Comparison of ENCODE assay signal across 8 mouse cellular contexts in the genomic region with DNA sequence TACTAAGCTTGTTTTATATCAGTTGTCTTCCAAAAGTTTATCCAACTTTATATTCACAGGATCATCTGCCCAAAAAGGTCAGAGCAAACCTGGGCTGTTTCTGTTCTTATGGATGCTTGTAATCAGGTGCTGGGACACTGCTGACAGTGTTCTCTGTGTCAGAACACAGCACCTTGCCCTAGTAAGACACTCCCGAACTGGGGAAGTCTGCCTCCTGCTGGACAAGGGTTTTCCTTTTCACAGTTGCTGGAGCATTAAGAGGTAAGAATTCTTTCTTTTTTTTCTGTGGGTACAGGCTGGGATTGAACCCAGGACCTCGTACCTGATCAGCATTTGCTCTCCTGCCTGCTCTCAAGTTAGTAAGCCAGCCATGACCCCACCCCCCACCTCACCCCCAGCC.
A peak's percentile ranks its signal among the peaks of the same experiment; 100 is the strongest.
DNase-seq lines count a peak whose midpoint lies in the region; ATAC-seq and TF ChIP-seq lines count a peak whose summit lies in the region.

No protein-coding gene starts in this region.

- H3K36me3 ChIP-seq in kidney, adult 2 months (ENCODE audit: control insufficient read depth, insufficient read depth, low read length), result no peaks in the 10 kb centered on the region
- peaks cover 22 to 41% of the 10 kb centered on the region in 2 experiments for H3K36me3 ChIP-seq in MEL (ENCODE audit: control insufficient read depth in 1 of 2, insufficient read depth in 2 of 2, low read length in 2 of 2)
- H3K36me3 ChIP-seq in midbrain, embryonic 10.5 days, result peaks cover 11% of the 10 kb centered on the region

- no peaks in the 10 kb centered on the region for H3K9me3 ChIP-seq in MEL (replicated peaks; ENCODE audit: insufficient read depth, low read length)
- H3K9me3 ChIP-seq in midbrain, embryonic 10.5 days (replicated peaks), result no peaks in the 10 kb centered on the region

- TF ChIP-seq POLR2A in kidney, adult 2 months (IDR thresholded peaks at IDR 0.05; ENCODE audit: low read depth, low read length), result no peak
- no peak for TF ChIP-seq POLR2A in MEL (IDR thresholded peaks at IDR 0.05; ENCODE audit: control insufficient read depth in 1 of 2, insufficient read depth in 1 of 2, low read depth in 1 of 2, low read length in 2 of 2, poor library complexity in 1 of 2)
- TF ChIP-seq POLR2A in cortical plate, adult 2 months (IDR thresholded peaks at IDR 0.05; ENCODE audit: extremely low read depth, insufficient read depth, low read length), result no peak

- no peaks in the 10 kb centered on the region for H3K27me3 ChIP-seq in kidney, adult 2 months (replicated peaks; ENCODE audit: control insufficient read depth, insufficient read depth, low read length)
- H3K27me3 ChIP-seq in MEL (ENCODE audit: control insufficient read depth in 1 of 2, insufficient read depth in 2 of 2, low read length in 2 of 2), result no peaks in the 10 kb centered on the region
- H3K27me3 ChIP-seq in midbrain, embryonic 10.5 days (ENCODE audit: low read depth, poor library complexity, severe bottlenecking), result no peaks in the 10 kb centered on the region

- H3K79me2 ChIP-seq in MEL (ENCODE audit: control insufficient read depth, insufficient read depth, low read length, poor library complexity), result no peaks in the 10 kb centered on the region

- no peak for DNase-seq in kidney, adult 2 months
- DNase-seq in kidney, adult 8-10 months, result no peak
- peak; percentile 57 for DNase-seq in MEL (ENCODE audit: low read depth, low spot score)
- DNase-seq in layer of hippocampus, postnatal 36 days, result no peak
- DNase-seq in layer of hippocampus, adult 8-10 months (ENCODE audit: low spot score in 2 of 2), result no peak
- DNase-seq in midbrain, embryonic 10.5 days (ENCODE audit: low spot score), result no peak

- H3K4me3 ChIP-seq in kidney, adult 2 months (ENCODE audit: insufficient read depth, low read depth, low read length), result no peak overlapping the region
- no peak overlapping the region for H3K4me3 ChIP-seq in MEL (ENCODE audit: control insufficient read depth in 1 of 2, insufficient read depth in 1 of 2, low read depth in 2 of 2, low read length in 2 of 2)
- H3K4me3 ChIP-seq in cortical plate, adult 2 months (ENCODE audit: insufficient read depth, low read length), result no peak overlapping the region
- H3K4me3 ChIP-seq in midbrain, embryonic 10.5 days, result no peak overlapping the region

- ATAC-seq in megakaryocyte, adult 5-6 weeks (ENCODE audit: poor library complexity, severe bottlenecking), result 0 out of 2 replicates have a peak, but pooled peaks have one; percentile 15

- peak; percentile 36 for TF ChIP-seq CTCF in kidney, adult 2 months (conservative IDR thresholded peaks at IDR 0.05; ENCODE audit: insufficient read depth, insufficient read length, low read depth, low read length)
- TF ChIP-seq CTCF in MEL (IDR thresholded peaks at IDR 0.05 in 2 of 3, conservative IDR thresholded peaks at IDR 0.05 in 1 of 3; ENCODE audit: control insufficient read depth in 1 of 3, insufficient read depth in 1 of 3, low read depth in 2 of 3, low read length in 3 of 3, poor library complexity in 1 of 3, severe bottlenecking in 1 of 3), result peak; percentile 48 to 59 (median 56)
- 0 out of 2 replicates have a peak, but pooled peaks have one; percentile 13 for TF ChIP-seq CTCF in cortical plate, adult 2 months (IDR thresholded peaks at IDR 0.05; ENCODE audit: extremely low read depth, insufficient read depth, low read length)

- H3K9ac ChIP-seq in MEL (ENCODE audit: control insufficient read depth, low read depth, low read length, poor library complexity, severe bottlenecking), result no peak overlapping the region

- peaks cover 11% of the 10 kb centered on the region for H3K4me1 ChIP-seq in kidney, adult 2 months (ENCODE audit: control insufficient read depth, insufficient read depth, low read length)
- peaks cover 29 to 42% of the 10 kb centered on the region in 2 experiments for H3K4me1 ChIP-seq in MEL (ENCODE audit: control insufficient read depth in 1 of 2, insufficient read depth in 2 of 2, low read length in 2 of 2)
- no peaks in the 10 kb centered on the region for H3K4me1 ChIP-seq in cortical plate, adult 2 months (ENCODE audit: control insufficient read depth, insufficient read depth, low read length)
- H3K4me1 ChIP-seq in midbrain, embryonic 10.5 days, result no peaks in the 10 kb centered on the region

- WGBS in kidney, adult 2 months, result 75% methylated on average over 2 of the region's 2 CpGs
- 67% methylated on average over 2 of the region's 2 CpGs for WGBS in midbrain, embryonic 10.5 days

- peak; percentile 19 for TF ChIP-seq RAD21 in MEL (IDR thresholded peaks at IDR 0.05; ENCODE audit: low read depth, low read length)

- H3K27ac ChIP-seq in kidney, adult 2 months (ENCODE audit: insufficient read depth, low read depth, low read length), result no peak overlapping the region
- no peak overlapping the region for H3K27ac ChIP-seq in MEL (ENCODE audit: control insufficient read depth, low read depth, low read length)
- H3K27ac ChIP-seq in cortical plate, adult 2 months (ENCODE audit: insufficient read depth, low read length), result no peak overlapping the region
- no peak overlapping the region for H3K27ac ChIP-seq in midbrain, embryonic 10.5 days (replicated peaks)

- TF ChIP-seq EP300 in MEL (IDR thresholded peaks at IDR 0.05; ENCODE audit: low read depth in 1 of 2, low read length in 2 of 2), result 0 out of 4 replicates have a peak, but pooled peaks of 1 of the 2 experiments have one; percentile 13

TF ChIP-seq in MEL, 35 proteins besides CTCF, POLR2A, EP300 and RAD21:
- TF ChIP-seq BHLHE40 (IDR thresholded peaks at IDR 0.05; ENCODE audit: borderline replicate concordance, low read depth, low read length) (no peak), SMC3 (IDR thresholded peaks at IDR 0.05; ENCODE audit: low read depth, low read length) (peak; percentile 56)
